Mouse (Mus musculus): Measurements from ENCODE around the gene Zfp771.

- TF ChIP-seq POLR2A (IDR thresholded peaks at IDR 0.05; ENCODE audit: borderline replicate concordance, extremely low read depth, insufficient read depth, insufficient read length, poor library complexity, severe bottlenecking): no peak
- no peak for TF ChIP-seq CTCF (IDR thresholded peaks at IDR 0.05; ENCODE audit: borderline replicate concordance, extremely low read depth, insufficient read depth, insufficient read length)
Measured at GRCm38 (mm10) chr7:127263526-127263925, 19.5 kb downstream of the Zfp771 start.
